Mouse (Mus musculus) brain, adult 10 weeks (tissue): Measurements from ENCODE around the gene Gm13285. TPM values are rescaled to one million over a fixed set of nuclear protein-coding genes. Genes with fewer than 3 reads are reported as not detected.

Experiments
- polyA plus RNA-seq: library from polyadenylated mRNA; stranded (reverse); fragments of 350-450 nt; fragmentation: Illumina TruSeq; extraction: RNeasy Lipid Tissue Mini Kit (QIAGEN cat#74804); gene quantifications from one replicate; pipeline ENCODE4 v1.2.3, GENCODE M21; 2015; ENCODE audit warnings: low read depth, low replicate concordance

The Gm13285 gene
- polyA plus RNA-seq, 1 experiment from 2014 or later = not detected

Other genes starting within 250 kb of the Gm13285 start
- gene Ifna15, start 241.4 kb upstream of the Gm13285 start, polyA plus RNA-seq = not detected
- gene Ifna14, start 227.9 kb upstream of the Gm13285 start, polyA plus RNA-seq = not detected
- not detected for gene Ifna9, start 207.3 kb upstream of the Gm13285 start, polyA plus RNA-seq
- gene Ifna12, start 196.3 kb upstream of the Gm13285 start, polyA plus RNA-seq = not detected
- gene C87499, start 165.3 kb upstream of the Gm13285 start, polyA plus RNA-seq = not detected
- not detected for gene Ifna13, start 155.2 kb upstream of the Gm13285 start, polyA plus RNA-seq
- gene Ifna16, start 122.7 kb upstream of the Gm13285 start, polyA plus RNA-seq = not detected
- not detected for gene Ifna2, start 115.8 kb upstream of the Gm13285 start, polyA plus RNA-seq
- gene Ifnab, start 108.3 kb upstream of the Gm13285 start, polyA plus RNA-seq = not detected
- gene Gm26566, start 77.9 kb upstream of the Gm13285 start, polyA plus RNA-seq = not detected
- gene Klhl9, start 77.2 kb upstream of the Gm13285 start, polyA plus RNA-seq = 77.2 TPM
- not detected for gene Gm13271, start 44.8 kb upstream of the Gm13285 start, polyA plus RNA-seq
- gene Gm13283, start 39.5 kb upstream of the Gm13285 start, polyA plus RNA-seq = not detected
- not detected for gene Gm13290, start 25.8 kb upstream of the Gm13285 start, polyA plus RNA-seq
- not detected for gene Gm13289, start 22.7 kb upstream of the Gm13285 start, polyA plus RNA-seq
- gene Gm13272, start 19.8 kb upstream of the Gm13285 start, polyA plus RNA-seq = not detected
- not detected for gene Ifnz, start 17.5 kb upstream of the Gm13285 start, polyA plus RNA-seq
- gene Gm13276, start 14.0 kb upstream of the Gm13285 start, polyA plus RNA-seq = not detected
- not detected for gene Gm13277, start 11.0 kb upstream of the Gm13285 start, polyA plus RNA-seq
- not detected for gene Gm13278, start 8.1 kb upstream of the Gm13285 start, polyA plus RNA-seq
- gene Gm13275, start 5.2 kb upstream of the Gm13285 start, polyA plus RNA-seq = not detected
- gene Gm13279, start 2.3 kb upstream of the Gm13285 start, polyA plus RNA-seq = not detected
- gene Gm13287, start 3.6 kb downstream of the Gm13285 start, polyA plus RNA-seq = not detected
- gene Gm13288, start 5.9 kb downstream of the Gm13285 start, polyA plus RNA-seq = not detected
- not detected for gene Ifna7, start 16.6 kb downstream of the Gm13285 start, polyA plus RNA-seq
- gene Ifna11, start 20.3 kb downstream of the Gm13285 start, polyA plus RNA-seq = not detected
- gene Ifna6, start 27.8 kb downstream of the Gm13285 start, polyA plus RNA-seq = not detected
- not detected for gene Ifna5, start 35.9 kb downstream of the Gm13285 start, polyA plus RNA-seq
- not detected for gene Ifna4, start 42.2 kb downstream of the Gm13285 start, polyA plus RNA-seq
- gene Ifna1, start 50.4 kb downstream of the Gm13285 start, polyA plus RNA-seq = not detected
- not detected for gene Ifne, start 80.5 kb downstream of the Gm13285 start, polyA plus RNA-seq